Mouse (Mus musculus) left cerebral cortex, adult 2 months (tissue): ENCODE data around the gene Stard13. TPM values are rescaled to one million over a fixed set of nuclear protein-coding genes. Genes with fewer than 3 reads are reported as not detected.

ENCODE experiments used
- DNase-seq, 2 experiments: peaks; one replicate each; pipeline ENCODE4 v3.0.0; 2021 to 2022; ENCODE audit warnings: low spot score in 2 of 2, mixed read lengths in 1 of 2; ENCODE audit errors: extremely low spot score in 1 of 2
- H3K27ac ChIP-seq: fragments of 200-600 bp; 2 replicates; pipeline ENCODE4 v1.8.1; 2022
- H3K4me3 ChIP-seq: fragments of 200-600 bp; 2 replicates; pipeline ENCODE4 v1.8.1; 2022
- CTCF ChIP-seq: fragments of 200-600 bp; IDR thresholded peaks from 2 replicates; pipeline ENCODE4 v1.8.1; 2022; ENCODE audit warnings: antibody characterized with exemption, mild to moderate bottlenecking, moderate library complexity
- intact Hi-C: fragments of 180-260 bp; cut with DNase I; formaldehyde crosslinking; loops from one replicate; pipeline ENCODE4 v1.15.1; 2025
- total RNA-seq, 2 experiments: library from RNA; stranded (reverse); gene quantifications; 2 replicates each; pipeline ENCODE4 v1.2.3; 2021

The Stard13 gene
- total RNA-seq, 2 experiments from 2014 or later = 10.6 to 18.4 TPM

GRCm38 (mm10) chr5:151106841-151107240 lies 126.8 kb downstream of the Stard13 start:
- Histone ChIP-seq H3K27ac (no peak overlapping the region), H3K4me3 (no peak overlapping the region)
- TF ChIP-seq CTCF = no peak
- DNase-seq = no peak
- intact Hi-C loops = no loop called here

DNA sequence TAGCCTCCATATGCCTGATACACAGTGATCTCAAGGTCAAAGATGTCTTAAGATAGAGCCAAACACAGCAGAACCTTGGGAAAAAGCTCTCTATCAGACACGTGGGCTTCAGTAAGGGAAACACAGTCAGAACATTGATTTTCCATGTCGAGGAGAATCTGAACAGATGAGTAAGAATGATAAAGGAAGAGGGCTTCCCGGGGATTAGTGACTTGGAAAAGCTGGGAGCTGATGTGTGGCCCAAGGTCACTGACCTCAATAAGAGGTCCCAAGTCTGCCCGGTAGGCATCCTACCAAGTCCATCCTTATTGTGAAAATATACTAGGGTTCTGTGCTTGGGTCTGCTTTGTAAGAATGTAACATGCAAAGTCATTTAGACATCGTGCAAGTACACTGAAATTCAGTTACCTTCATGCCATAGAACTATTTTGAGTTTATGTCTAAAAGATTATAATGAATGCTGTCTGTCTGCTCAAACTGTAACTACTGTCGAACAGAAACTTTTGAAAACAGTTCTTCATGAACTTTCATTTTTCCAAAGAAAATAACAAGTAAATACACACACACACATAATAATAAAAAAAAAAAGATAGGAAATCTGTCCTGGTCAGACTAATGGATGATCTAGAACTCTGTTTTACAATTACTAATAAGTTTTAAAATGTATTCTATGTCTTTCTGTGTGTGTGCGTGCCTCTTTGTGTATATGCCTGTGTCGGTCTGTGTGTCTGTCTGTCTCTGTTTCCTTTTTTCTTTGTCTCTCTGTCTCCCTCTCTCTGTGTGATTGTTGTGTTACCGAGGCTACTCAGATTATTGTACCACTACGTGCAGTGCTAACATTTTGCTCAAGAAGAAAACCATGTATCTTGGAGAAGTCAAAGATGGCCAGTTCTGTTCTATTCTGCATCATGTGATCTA lies 128.3 kb downstream of the Stard13 start:
- TF ChIP-seq CTCF = no peak
- intact Hi-C loops = no loop called here
- Histone ChIP-seq H3K27ac (no peak overlapping the region), H3K4me3 (no peak overlapping the region)
- no peak for DNase-seq

GRCm38 (mm10) chr5:151104354-151105053 lies 129.1 kb downstream of the Stard13 start:
- Histone ChIP-seq H3K4me3 (no peak overlapping the region), H3K27ac (no peak overlapping the region)
- DNase-seq = no peak
- intact Hi-C loops = loop anchor here (5.0 kb wide), 1 partner anchor 37 kb away; no protein-coding TSS in a partner anchor
- TF ChIP-seq CTCF = no peak

- Histone ChIP-seq H3K4me3 (no peak overlapping the region), H3K27ac (no peak overlapping the region)
- no peak for DNase-seq
- TF ChIP-seq CTCF = no peak
- intact Hi-C loops = loop anchor here (5.0 kb wide), 1 partner anchor 36 kb away; no protein-coding TSS in a partner anchor
Measured at GRCm38 (mm10) chr5:151103284-151103683, 130.4 kb downstream of the Stard13 start.

GRCm38 (mm10) chr5:151102262-151102661 lies 131.4 kb downstream of the Stard13 start:
- TF ChIP-seq CTCF = peak; percentile 19
- Histone ChIP-seq H3K27ac (no peak overlapping the region), H3K4me3 (no peak overlapping the region)
- no peak for DNase-seq
- intact Hi-C loops = loop anchor here (5.0 kb wide), 1 partner anchor 35 kb away; no protein-coding TSS in a partner anchor

- intact Hi-C loops = no loop called here
- DNase-seq = no peak
- Histone ChIP-seq H3K4me3 (no peak overlapping the region), H3K27ac (peak overlapping the region; percentile 54; the same call in 1 of the 2 replicates)
- TF ChIP-seq CTCF = no peak
Measured at GRCm38 (mm10) chr5:151096012-151096411, 137.6 kb downstream of the Stard13 start.

GRCm38 (mm10) chr5:151092886-151093665 lies 140.6 kb downstream of the Stard13 start:
- DNase-seq = no peak
- no peak overlapping the region for H3K4me3 ChIP-seq
- no peak for TF ChIP-seq CTCF
- intact Hi-C loops = no loop called here
- no peak overlapping the region for H3K27ac ChIP-seq

GRCm38 (mm10) chr5:151090996-151091395 lies 142.6 kb downstream of the Stard13 start:
- DNase-seq = no peak
- intact Hi-C loops = no loop called here
- Histone ChIP-seq H3K27ac (no peak overlapping the region), H3K4me3 (no peak overlapping the region)
- TF ChIP-seq CTCF = no peak

DNA sequence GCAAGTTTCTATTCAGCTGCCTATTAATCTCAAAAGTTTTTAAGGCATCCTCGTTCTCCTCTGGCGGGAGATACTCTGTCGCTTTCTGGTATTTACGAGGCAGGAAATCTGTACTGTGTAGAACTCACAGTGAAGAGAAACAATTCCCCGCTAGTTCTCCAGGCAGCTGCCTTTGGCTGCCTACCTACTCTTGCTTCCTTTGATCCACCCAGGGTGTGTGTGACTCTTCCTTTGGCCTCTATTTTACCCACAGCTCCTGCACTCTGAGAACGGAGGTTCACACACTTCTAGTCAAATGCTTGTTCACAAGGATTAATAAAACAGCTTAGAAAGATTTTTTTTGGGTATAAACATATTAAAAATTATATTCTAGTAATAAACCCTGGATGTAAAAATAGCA lies 144.4 kb downstream of the Stard13 start:
- intact Hi-C loops = no loop called here

DNA sequence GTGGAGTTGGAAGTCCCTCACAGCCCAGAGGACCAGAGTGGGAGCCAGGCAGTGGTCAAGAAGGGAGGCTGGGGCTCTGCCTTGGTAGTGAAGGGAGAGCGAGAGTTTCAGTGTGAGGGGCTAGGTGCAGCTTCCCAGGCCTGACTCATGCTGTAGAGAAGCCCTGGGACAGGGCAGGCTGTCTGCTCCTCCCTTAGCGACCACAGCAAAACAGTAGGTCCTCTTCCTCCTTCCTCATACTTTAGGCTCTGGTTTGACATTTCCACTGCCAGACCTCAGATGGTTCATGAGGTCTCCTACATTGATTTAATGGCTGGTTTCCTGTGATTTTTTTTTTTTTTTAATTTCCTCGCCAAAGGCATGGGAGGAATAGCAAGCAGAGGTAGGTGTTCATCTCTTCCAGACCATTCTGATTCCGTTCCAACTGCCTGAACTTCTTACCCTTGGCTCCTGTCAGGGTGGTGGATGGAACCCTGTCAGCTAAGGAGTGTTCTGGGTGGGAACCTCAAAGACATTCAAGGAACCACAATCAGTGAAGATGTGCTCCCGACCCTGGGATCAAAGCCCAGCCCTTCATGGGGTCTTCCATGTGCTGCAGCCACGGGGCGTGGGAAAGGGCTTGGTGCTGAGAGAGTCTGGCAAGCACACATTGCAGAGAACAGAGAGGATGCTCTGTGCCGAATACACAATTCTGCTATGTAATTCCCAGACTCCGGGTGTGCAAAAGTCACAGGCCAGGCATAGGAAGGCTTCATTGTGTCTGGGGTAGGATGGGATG lies 147.0 kb downstream of the Stard13 start:
- intact Hi-C loops = no loop called here
- Histone ChIP-seq H3K27ac (no peak overlapping the region; the same call in 1 of the 2 replicates), H3K4me3 (no peak overlapping the region)
- TF ChIP-seq CTCF = no peak
- DNase-seq = no peak

More for the DNA sequence above, 144.4 kb downstream of the Stard13 start:
- no peak for DNase-seq
- TF ChIP-seq CTCF = no peak
- peak overlapping the region; percentile 72 for H3K27ac ChIP-seq
- no peak overlapping the region for H3K4me3 ChIP-seq

DNA sequence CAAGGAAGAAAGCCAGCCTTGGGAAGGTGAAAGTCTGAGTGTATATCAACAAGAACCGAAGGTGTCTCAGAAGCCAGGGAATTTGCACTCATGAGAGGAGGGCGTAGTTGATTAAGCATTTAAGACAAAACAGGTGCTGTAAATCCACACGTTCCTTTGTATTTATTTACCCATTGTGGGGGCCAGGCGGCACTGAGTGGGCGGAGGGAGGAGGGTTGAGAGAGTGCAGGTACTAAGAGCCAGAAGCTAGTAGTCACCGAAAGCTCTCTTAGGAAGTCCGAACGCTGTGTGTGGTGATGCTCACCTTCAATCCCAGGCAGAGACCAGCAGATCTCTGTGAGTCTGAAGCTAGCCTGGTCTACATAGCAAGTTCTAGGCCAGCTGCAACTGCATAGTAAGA lies 147.9 kb downstream of the Stard13 start:
- intact Hi-C loops = no loop called here
- no peak for DNase-seq
- no peak overlapping the region for H3K4me3 ChIP-seq
- no peak for TF ChIP-seq CTCF
- H3K27ac ChIP-seq = no peak overlapping the region
